Mouse (Mus musculus) R1 (cell line): ENCODE results near the gene Mgat3.

Experiments
- DNase-seq: peaks from one replicate; pipeline ENCODE4 v3.0.0-alpha.2; 2018; ENCODE audit warnings: low read depth, low spot score

The Mgat3 gene

GRCm38 (mm10) chr15:80148565-80148964, 25.0 kb upstream of the Mgat3 start:
- no peak for DNase-seq

GRCm38 (mm10) chr15:80149517-80149916, 24.0 kb upstream of the Mgat3 start:
- DNase-seq, result no peak

GRCm38 (mm10) chr15:80152663-80153062, 20.9 kb upstream of the Mgat3 start:
- no peak for DNase-seq

GRCm38 (mm10) chr15:80153757-80154156, 19.8 kb upstream of the Mgat3 start:
- no peak for DNase-seq

- no peak for DNase-seq
Measured at GRCm38 (mm10) chr15:80155707-80156106, 17.8 kb upstream of the Mgat3 start.

- no peak for DNase-seq
Measured at GRCm38 (mm10) chr15:80157197-80157943, 16.2 kb upstream of the Mgat3 start.

- no peak for DNase-seq
Measured at GRCm38 (mm10) chr15:80158001-80158706, 15.4 kb upstream of the Mgat3 start.

GRCm38 (mm10) chr15:80158707-80159090, 14.8 kb upstream of the Mgat3 start:
- no peak for DNase-seq

GRCm38 (mm10) chr15:80159286-80159901, 14.1 kb upstream of the Mgat3 start:
- DNase-seq, result peak; percentile 98

GRCm38 (mm10) chr15:80160223-80160622, 13.3 kb upstream of the Mgat3 start:
- DNase-seq, result no peak

- no peak for DNase-seq
Measured at GRCm38 (mm10) chr15:80160726-80161125, 12.8 kb upstream of the Mgat3 start.

GRCm38 (mm10) chr15:80161199-80161598, 12.3 kb upstream of the Mgat3 start:
- no peak for DNase-seq

GRCm38 (mm10) chr15:80162401-80162964, 11.0 kb upstream of the Mgat3 start:
- DNase-seq, result no peak

- no peak for DNase-seq
Measured at GRCm38 (mm10) chr15:80163274-80163673, 10.2 kb upstream of the Mgat3 start.

GRCm38 (mm10) chr15:80163716-80164115, 9.8 kb upstream of the Mgat3 start:
- DNase-seq, result no peak

- DNase-seq, result no peak
Measured at GRCm38 (mm10) chr15:80165396-80165795, 8.1 kb upstream of the Mgat3 start.

GRCm38 (mm10) chr15:80169484-80169883, 4.0 kb upstream of the Mgat3 start:
- peak; percentile 98 for DNase-seq

- no peak for DNase-seq
Measured at GRCm38 (mm10) chr15:80170357-80170756, 3.2 kb upstream of the Mgat3 start.

GRCm38 (mm10) chr15:80171286-80171685, 2.2 kb upstream of the Mgat3 start:
- peak; percentile 73 for DNase-seq

- peak; percentile 76 for DNase-seq
Measured at GRCm38 (mm10) chr15:80171791-80172190, 1.7 kb upstream of the Mgat3 start.

GRCm38 (mm10) chr15:80173781-80174597, 468 bp downstream of the Mgat3 start:
- peak; percentile 40 for DNase-seq

- no peak for DNase-seq
Measured at GRCm38 (mm10) chr15:80174598-80174875, 1.0 kb downstream of the Mgat3 start.
